Mouse (Mus musculus) activated CD4-positive, CD25-positive, alpha-beta regulatory T cell (primary cell): ENCODE data around the gene Dgat2l6. TPM values are rescaled to one million over a fixed set of nuclear protein-coding genes. Genes with fewer than 3 reads are reported as not detected.

Experiments used
- polyA plus RNA-seq, 2 experiments: library from polyadenylated mRNA; unstranded; fragments of 100-300 nt; shearing (Covaris generic); gene quantifications; one replicate each; pipeline ENCODE4 v1.2.1; 2017

Dgat2l6 gene
- polyA plus RNA-seq, result under 1 TPM; 0.07 to 0.08 TPM

GRCm38 (mm10) chrX:100524471-100524870, at the start of gene Dgat2l6:
TSS of gene Dgat2l6 (plus strand) at chrX:100524838.

GRCm38 (mm10) chrX:100494068-100494978, 30.3 kb upstream of the Dgat2l6 start, which contains the start of gene Igbp1:
TSS of gene Igbp1 (plus strand) at chrX:100494291.

GRCm38 (mm10) chrX:100571951-100572350, 47.3 kb downstream of the Dgat2l6 start, which contains the start of gene Awat1:
TSS of gene Awat1 (plus strand) at chrX:100572251.

GRCm38 (mm10) chrX:100594791-100595190, 70.2 kb downstream of the Dgat2l6 start, which contains the start of gene P2ry4:
TSS of gene P2ry4 (minus strand) at chrX:100594869.

Other genes with a start within 250 kb of the Dgat2l6 start
- gene Otud6a, start 95.8 kb upstream of the Dgat2l6 start, polyA plus RNA-seq, result not detected
- under 1 TPM; 0.25 to 0.29 TPM for gene Awat2, start 82.1 kb upstream of the Dgat2l6 start, polyA plus RNA-seq
- gene Igbp1, start 30.5 kb upstream of the Dgat2l6 start, polyA plus RNA-seq, result 10 to 100 TPM; 38.6 to 46.2 TPM
- gene Awat1, start 47.4 kb downstream of the Dgat2l6 start, polyA plus RNA-seq, result under 1 TPM in 1 of 2 experiments, not detected in 1; 0.12 TPM
- under 1 TPM in 1 of 2 experiments, not detected in 1; 0.25 TPM for gene P2ry4, start 70.0 kb downstream of the Dgat2l6 start, polyA plus RNA-seq
- gene Arr3, start 80.7 kb downstream of the Dgat2l6 start, polyA plus RNA-seq, result not detected
- 1 to 10 TPM; 5.9 to 6.9 TPM for gene Kif4, start 100.9 kb downstream of the Dgat2l6 start, polyA plus RNA-seq
- 10 to 100 TPM; 52.3 to 60.7 TPM for gene Pdzd11, start 101.7 kb downstream of the Dgat2l6 start, polyA plus RNA-seq
- not detected for gene Gdpd2, start 205.0 kb downstream of the Dgat2l6 start, polyA plus RNA-seq
- gene Dlg3, start 242.9 kb downstream of the Dgat2l6 start, polyA plus RNA-seq, result 1 to 10 TPM; 5.7 to 8.0 TPM